Mouse (Mus musculus): ENCODE measurements at regions not wholly inside any gene's neighbourhood (a gene's known extent, or its start where the extent isn't known, plus 50 kb on each side); places are given as distances from the start of the nearest gene placed in this dataset.

DNA sequence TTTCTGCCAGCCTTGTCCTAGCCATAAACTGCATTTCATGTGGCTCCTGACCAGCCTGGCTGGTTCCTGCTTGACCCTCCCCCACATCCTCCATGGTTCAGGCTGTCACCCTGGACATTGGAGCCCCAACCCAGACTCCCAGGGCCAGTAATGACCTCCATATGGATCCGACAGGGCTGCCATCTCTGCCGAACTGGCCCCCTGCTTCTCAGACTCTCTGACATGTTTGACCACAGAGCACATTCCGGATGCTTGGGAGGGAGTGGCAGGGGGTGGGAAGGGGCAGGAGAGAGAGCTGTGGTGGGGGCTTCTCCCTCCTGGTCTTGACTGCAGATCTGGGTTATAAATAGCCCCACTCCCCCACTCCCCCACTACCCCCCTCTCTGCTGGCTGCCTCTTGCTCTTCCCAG is 59.0 kb upstream of the Actrt2 start:
- no peak for DNase-seq (ENCODE audit: inconsistent age in 2 of 2, low spot score in 1 of 2)

DNA sequence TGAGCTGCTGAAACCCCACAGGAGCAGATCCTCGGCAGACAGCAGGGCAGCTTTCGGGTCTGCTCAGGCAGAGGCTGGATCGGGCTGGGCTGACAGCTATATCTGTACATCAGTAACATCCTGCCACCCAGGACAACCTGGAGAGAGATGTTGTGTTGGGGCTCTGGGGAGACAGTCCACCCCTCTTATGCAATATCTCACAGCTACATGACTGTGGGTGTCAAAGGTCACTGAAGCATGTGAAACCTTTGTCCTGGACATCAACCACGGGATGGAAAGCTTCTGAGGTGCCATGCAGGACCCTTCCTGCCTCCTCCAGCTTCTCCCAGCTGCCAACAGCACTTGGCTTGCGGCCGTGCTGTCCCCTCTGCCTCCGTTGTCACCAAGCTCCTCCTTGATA is 60.3 kb upstream of the Actrt2 start:
- no peak for DNase-seq (ENCODE audit: inconsistent age in 2 of 2, low spot score in 1 of 2)

DNA sequence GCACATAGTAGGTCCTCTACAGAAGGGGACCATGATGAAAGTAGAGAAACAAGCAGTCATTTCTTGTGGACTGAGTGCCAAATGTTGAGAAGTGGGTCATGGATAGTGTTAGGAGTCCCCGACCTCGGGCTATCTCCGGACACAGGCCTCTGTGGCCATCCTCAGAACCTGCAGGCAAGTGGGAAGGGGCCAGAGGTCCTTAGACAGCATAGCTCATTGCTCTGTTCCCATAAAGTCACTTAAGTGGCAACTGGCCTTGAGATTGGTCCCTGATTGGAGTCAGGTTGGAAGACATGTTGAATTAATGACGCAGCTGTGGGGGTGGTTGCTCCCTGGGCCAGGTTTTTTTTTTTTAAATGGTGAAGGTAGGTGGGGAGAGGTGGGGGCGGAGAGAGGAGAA is 63.0 kb upstream of the Actrt2 start:
- DNase-seq (ENCODE audit: inconsistent age in 2 of 2, low spot score in 1 of 2), result no peak

DNA sequence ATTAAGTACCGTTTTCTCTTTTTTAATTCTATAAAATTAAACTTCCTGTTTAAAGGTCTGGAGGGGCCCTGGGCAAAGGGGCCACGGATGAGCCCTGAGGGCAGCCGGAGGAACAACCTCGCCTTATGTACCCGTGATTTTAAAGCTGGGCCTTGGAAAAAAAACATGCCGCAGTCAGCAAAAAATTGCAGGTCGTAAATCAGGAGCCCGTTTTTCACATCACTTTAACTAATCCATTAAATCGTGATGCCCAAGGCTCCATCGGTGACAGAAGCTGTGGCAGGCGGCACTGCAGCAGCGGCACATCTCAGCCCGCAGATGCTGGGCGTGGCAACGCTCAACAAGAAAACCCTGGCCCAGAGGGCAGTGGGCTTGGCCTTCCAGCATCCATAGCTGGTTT is 63.7 kb upstream of the Actrt2 start:
- DNase-seq (ENCODE audit: inconsistent age in 2 of 2, low spot score in 1 of 2), result no peak

DNA sequence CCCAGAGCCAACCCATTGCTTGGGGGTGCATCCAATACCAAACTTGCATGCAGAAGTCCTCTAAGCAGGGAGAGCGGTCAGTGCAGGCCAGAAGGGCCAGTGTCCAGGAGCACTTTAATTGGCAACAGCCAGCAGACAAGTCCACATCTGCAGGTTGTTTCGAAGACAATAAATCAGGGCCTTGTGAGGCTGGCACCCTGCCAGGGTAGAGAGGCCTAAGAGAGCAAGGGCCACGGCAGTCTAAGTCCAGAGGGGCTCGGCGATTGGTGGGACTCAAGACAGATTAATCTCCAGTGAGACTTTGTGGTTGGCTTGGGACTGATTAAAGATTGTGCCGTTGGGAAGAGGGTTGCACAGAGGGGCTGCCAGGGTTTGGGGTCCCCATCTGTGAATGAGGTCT is 68.4 kb upstream of the Actrt2 start:
- DNase-seq (ENCODE audit: inconsistent age in 2 of 2, low spot score in 1 of 2), result no peak

DNA sequence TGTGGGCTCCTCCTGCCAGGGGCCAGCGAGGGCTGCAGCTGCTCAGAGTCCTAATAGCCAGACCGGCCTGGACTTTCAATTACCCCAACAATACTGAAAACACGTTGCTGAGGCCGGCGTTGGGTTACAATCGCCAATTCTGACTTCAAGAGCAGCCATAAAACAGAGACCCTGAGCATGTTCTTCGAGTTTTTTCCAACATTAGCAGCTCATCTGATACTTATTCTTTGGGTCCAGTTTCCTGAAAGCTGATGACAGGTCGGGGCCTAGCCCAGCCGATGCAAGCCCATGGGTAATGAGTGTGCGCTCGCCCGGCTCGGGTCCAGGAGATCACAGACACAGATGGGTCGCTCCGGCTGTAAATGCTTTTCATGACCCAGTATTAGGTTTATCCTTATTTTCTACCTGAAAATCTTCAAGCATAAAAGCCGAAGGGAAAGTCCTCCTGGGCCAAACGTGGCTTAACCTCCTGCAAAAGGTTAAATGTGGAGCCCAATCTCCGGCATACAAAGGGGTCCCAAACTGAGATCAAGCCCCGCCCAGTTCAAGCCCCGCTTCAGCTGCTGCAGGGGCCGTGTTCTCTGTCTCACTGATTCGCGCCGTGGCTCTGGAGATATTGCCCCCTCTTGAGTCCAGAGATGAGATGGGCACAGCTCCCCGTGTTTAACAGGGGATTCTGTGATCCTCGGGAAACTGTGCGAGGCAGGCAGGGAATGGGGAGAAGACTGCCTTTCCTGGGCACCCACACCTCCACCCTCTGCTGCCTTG is 73.6 kb upstream of the Actrt2 start:
- DNase-seq (ENCODE audit: inconsistent age in 2 of 2, low spot score in 1 of 2), result no peak

DNA sequence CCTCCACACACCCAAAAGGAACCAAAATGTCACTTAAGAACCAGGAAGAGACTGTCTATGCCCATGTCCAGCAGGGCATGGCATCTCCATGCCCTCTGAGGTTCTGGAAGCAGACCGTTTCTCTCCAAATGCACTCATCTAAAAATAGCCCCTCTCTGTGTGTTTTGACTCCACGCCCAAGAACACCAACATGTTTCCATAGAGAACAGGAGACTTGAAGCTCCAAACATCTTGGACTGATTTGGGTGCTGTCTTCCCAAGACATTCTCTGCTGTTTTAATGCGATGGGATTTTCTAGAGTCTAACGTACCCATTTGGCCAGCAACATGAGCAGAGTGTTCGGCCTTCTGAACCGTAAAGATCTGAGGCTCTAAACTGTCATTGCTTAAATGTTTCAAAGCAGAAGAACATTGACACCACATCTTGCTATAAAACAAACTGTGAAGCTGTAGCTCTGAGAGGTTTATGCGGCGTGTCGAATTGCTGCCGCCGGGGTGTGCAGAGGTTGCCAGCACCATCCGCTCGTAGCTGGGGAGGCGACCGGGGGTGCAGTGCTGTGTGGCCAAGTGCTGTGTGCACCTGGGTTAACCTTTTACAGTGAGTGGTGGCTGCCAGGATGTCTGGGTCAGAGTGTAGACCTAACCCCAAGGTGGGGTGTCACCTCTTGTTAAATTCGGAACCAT is 78.8 kb upstream of the Actrt2 start:
- no peak for DNase-seq (ENCODE audit: inconsistent age in 2 of 2, low spot score in 1 of 2)

DNA sequence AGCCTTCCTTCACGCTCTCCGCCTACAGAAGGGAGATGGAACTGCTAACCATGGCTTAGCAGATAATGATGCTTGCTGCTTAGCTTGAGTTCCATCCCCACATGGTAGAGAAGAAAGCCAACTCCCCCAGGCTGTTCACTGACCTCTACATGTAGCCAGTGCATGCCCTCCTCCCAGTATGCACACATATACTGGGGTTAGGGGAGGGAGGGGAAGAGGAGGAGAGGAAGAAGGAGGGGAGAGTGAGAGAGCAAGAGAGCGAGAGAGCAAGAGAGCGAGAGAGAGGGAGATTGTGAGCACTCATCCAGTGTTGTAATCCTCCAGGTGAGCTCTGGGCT is 79.3 kb upstream of the Actrt2 start:
- no peak for DNase-seq (ENCODE audit: inconsistent age in 2 of 2, low spot score in 1 of 2)

DNA sequence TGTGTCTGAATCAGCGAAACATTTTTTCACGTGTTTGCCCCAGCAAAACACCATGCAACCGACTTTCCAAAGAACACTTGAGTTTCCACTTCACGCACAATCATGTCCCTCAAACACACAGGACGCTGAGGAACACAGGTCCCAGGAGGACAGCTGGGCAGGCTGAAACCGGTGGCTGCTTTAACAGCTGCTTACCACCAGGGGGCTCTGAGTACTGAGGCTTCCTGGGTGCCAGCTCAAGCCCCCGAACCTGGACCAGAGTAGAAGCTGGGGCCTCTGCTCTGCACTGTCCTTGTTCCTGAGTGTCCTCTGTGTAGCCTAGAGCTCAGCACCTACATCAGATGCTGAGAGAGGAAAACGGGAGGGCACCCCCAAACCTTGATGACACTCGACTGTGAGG is 81.5 kb upstream of the Actrt2 start:
- DNase-seq (ENCODE audit: inconsistent age in 2 of 2, low spot score in 1 of 2), result peak; percentile 17 to 60

DNA sequence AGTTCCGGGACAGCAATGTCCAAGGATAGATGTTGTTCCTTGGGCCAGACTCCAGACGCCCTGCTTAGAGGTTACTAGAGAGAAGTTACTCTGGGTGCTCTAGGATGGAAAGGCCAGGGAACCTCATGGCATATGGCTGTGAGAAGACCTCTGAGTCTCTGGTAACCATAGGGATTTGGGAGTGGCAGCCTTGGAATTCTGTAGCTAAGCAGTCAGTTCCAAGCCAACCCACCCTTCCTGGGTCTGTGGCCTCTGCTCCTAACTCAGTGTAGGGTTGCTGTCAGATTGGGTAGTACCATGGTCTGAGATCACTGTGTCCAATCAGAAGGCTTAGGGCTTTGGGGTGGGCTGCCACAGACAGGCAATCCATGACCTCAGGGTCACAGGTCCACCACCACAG is 82.3 kb upstream of the Actrt2 start:
- DNase-seq (ENCODE audit: inconsistent age in 2 of 2, low spot score in 1 of 2), result no peak

DNA sequence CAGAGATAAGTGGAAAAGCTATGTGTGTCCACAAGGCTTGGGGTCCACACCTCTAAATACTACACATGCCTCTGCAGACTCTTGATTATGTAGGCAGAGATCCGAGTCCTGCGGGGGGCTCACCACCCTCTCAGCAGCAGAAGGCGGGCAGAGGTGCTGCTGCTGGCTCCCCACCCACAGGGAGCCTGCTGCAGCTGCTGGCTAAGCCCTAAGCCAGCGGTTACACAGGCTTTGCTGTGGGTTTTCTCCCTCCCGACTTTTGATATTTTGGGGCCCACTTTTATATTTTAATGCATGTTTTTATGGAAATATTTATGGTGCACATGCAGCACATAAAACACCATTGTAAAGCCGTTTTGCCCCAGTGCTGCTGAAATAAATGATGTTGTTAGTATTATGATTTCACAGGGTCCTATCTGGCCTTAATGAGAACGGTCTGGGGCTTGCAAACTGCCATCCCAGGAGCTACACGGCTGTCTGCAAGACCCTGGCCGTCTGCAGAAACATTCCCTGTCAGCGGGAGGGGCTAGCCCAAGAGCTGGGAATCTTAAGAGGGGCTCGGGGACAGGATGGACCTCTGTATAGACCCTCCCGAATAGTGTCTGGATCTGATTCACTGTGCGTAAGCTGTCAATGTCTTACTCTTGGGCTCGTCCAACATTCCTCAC is 82.9 kb upstream of the Actrt2 start:
- DNase-seq (ENCODE audit: inconsistent age in 2 of 2, low spot score in 1 of 2), result no peak

DNA sequence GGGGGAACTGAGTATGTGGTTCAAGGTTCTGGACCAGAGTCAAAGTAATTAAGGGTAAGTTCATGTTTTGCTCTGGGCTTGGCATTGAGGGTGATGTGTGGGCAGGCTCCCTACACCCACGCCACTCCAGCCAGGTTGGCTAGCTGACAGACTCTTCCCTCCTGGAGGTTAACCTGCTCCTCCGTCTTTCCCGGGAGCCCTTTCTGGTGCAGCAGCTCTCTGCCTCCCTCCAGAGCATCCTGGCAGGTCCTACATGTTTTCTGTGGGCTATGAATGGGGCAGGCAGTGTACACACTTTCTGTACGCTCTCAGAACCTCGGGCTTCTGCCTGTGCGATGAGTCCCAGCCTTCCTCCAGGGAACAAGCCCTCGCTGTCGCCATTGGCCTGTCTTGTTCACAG is 82.8 kb upstream of the Ttc34 start:
- no peak for DNase-seq (ENCODE audit: inconsistent age in 2 of 2, low spot score in 1 of 2)

DNA sequence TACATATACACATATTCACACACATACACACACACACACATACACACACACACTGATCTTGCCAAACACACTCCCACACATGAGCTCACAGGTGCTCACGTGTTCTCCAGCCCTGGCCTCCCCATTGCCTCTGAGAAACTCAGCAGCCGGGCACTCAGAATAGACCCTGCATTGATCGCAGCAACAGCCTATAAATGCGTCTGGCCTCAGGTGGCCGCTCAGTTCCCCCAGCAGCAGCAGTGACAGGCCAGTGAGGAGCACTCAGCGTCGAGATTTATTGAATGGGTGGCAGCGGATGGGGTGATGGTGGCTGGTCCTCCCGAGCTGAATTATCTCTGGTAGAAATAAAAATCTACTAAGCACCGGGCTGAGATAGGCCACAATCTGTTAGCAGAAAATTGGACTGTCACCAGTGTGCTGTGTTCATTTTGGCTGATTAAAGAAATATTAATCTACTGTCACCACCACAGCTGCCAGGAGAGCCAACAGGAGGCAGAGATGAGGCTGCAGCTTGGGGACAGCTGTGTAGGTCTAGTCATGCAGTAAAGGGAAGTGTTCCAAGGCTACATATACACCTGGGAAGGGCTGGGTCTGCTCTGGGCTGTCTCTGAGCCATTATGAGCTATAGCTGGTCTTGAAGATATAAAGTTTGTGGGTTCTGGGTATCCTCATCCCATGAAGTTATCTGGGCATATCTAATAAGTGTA is 80.4 kb upstream of the Ttc34 start:
- DNase-seq (ENCODE audit: inconsistent age in 2 of 2, low spot score in 1 of 2), result no peak

DNA sequence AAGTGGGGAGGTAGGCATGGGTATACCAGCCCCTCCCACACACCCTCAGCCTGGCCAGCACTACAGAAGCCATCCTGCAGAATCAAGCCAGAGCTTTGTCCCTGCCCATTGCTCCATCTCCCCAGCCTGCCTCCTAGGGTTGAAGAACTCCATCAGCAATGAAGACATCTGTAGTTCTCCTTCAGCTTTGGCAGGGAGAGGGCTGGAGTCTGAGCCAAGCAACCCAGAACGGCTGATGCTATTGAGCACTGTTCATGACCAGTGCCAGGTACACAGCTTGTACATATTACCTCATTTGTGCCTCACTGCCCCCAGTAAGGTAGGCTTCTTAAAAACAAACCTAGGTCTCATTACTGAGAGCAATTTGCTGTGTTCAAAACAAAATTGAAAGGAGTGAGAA is 77.4 kb upstream of the Ttc34 start:
- DNase-seq (ENCODE audit: inconsistent age in 2 of 2, low spot score in 1 of 2), result no peak

DNA sequence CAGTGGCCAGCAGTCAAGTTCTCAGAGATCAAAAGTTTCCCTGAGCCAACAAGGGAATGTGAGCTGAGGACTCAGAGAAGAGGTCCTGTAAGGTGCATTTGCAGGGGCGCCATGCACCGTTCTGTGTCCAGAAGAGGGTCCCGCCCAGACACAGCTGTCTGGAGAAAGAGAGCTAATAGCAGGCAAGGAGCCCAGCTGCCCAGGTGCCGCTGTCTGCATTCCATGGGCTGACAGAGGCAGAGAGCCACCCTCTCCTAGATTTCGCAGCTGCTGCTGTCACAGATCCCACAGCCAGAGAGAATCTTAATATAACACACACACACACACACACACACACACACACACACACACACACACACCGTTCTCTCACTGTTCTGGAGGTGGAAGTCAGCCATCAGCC is 73.0 kb upstream of the Ttc34 start:
- DNase-seq (ENCODE audit: inconsistent age in 2 of 2, low spot score in 1 of 2), result no peak

DNA sequence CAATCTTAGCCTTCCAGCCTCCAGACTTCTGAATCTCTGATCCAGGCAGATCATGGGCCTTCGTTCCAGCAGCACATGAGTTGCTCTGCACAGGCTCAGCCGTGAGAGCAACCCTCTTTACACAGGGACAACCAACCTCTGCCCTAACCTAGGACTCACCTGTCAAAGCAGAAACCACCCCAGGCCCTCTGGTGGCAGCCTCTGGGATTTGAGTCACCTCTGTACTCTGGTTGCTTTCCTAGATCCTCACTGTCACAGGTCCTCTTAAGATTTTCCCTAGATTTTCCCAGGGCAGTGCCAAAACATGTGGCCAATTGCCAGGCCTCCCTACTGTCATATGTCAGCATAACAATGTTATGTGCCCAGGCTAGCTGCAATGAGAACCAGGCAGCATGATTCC is 71.1 kb upstream of the Ttc34 start:
- DNase-seq (ENCODE audit: inconsistent age in 2 of 2, low spot score in 1 of 2), result no peak

DNA sequence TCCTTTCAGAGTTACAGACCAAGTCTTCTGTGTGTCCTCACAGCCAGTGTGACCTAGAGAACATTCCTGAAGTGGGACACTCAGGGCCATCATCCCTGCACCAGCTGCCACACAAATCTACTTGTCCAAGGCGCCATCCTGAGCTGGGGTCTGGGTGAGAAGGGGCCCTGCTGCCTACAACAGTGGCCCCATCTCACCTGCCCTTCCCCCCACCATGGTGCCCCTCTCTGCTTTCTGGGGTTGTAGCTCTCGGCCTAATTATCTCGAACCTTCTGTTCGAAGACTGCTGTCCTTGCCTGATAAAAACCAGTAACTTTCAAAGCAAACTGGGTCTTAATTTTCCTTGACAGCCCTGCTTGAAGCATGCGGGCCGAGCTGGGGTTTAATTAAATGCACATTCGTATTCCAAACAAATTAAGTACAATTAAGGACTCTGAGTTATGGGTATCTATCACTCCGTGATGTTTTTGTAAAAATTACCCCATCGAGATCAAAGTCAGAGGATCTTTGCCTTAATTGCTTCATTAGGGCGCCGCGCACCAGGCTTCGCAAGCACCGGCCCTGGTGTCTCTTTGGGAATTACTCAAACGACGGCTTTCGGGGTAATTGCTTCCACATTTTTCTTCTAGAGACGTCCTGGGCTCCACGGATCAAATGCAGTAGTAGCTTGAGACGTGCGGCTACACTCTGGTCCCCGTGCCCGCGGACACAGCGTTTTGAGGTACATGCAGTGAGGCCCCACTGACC is 65.8 kb upstream of the Ttc34 start:
- no peak for DNase-seq (ENCODE audit: inconsistent age in 2 of 2, low spot score in 1 of 2)

DNA sequence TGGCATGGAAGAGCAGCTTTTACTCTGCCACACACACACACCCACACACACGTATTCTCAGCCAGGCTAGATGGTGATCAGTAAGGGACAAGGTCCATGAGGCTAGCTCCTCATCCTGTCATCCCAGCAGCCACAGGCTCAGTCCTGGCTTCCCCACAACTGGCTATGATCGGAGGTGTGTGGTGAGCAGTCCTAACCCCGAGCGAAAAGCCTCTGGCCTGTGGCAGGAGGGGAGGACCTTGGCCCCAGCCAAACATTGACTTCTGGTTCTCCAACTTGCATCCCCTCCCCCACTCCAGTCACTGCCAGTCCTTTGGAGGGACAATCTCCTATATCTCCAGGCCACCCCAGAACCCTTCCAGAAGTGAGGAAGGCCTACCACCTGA is 65.2 kb upstream of the Ttc34 start:
- no peak for DNase-seq (ENCODE audit: inconsistent age in 2 of 2, low spot score in 1 of 2)

DNA sequence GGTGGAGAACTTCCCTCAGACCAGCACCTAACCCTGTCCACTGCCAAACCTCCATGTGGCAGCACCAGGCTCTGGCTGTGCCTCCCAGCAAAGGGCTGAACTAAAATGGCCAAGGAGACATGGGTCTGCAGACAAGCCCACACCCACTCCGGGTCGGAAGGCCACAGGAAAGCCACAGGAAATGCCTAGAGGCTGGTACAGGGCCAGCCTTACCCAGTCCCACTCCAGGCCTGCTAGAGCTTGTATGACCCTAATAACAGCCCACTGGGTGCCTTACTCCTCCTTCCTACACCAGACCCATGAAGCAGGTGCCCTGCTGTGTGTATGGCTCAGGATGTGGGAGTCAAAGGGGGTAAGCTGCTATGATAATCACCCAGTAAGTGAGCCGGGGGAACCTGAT is 63.4 kb upstream of the Ttc34 start:
- no peak for DNase-seq (ENCODE audit: inconsistent age in 2 of 2, low spot score in 1 of 2)

DNA sequence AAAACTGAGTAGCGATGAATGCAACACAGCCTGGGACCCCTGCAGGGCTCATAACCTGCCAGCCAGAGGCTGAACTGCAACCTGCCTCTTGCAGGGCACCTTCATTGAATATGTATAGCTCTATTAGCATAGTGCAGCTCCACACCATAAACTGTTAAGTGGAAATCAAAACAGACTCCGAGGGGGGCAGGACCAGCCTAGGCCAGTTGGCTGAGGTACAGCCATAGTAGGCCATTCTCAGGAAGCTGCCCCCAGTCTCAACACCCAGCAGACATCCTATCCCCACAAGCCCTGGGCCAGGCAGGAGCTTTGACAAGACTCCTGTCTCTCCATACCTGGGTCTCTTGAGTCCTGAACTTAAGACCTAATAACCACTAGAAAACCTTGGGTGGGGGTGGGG is 62.9 kb upstream of the Ttc34 start:
- no peak for DNase-seq (ENCODE audit: inconsistent age in 2 of 2, low spot score in 1 of 2)

DNA sequence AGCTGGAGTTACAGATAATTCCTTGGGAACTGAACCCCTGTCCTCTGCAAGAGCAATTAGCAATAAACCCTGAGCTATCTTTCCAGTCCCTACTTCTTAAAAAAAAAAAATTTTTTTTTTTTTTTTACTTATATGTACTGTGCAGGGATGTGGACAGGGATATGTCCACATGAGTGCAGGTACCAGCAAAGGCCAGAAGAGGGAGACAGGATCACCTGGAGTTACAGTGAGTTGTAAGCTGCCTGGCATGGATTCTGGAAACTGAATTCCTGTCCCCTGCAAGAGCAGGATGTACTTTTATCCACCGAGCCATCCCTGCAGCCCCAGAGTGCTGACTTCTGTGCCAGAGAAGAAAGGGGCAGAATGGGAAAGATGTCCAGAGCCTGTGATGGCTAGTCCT is 58.4 kb upstream of the Ttc34 start:
- no peak for DNase-seq (ENCODE audit: inconsistent age in 2 of 2, low spot score in 1 of 2)
